Mouse (Mus musculus) heart, embryonic 15.5 days (tissue): ENCODE data around the gene Aldh6a1. TPM values are rescaled to one million over a fixed set of nuclear protein-coding genes. Genes with fewer than 3 reads are reported as not detected.
A peak's percentile ranks its signal among the peaks of the same experiment; 100 is the strongest.

ENCODE experiments used
- ATAC-seq: fragments of 200-750 bp; cut with Nextera tagmentation; replicated peaks from 2 replicates; pipeline ENCODE4 v1.8.0; 2017; ENCODE audit warnings: low read depth, moderate TSS enrichment; ENCODE audit not compliant: insufficient number of reproducible peaks, insufficient read depth, low FRiP score
- H3K27ac ChIP-seq: fragments of 300-500 bp; sonication (generic); 2 replicates; pipeline ENCODE4 v1.5.1; 2015; ENCODE audit warnings: mild to moderate bottlenecking, inconsistent platforms
- H3K27me3 ChIP-seq: fragments of 300-500 bp; sonication (generic); 2 replicates; pipeline ENCODE4 v1.6.1; 2015; ENCODE audit warnings: inconsistent platforms
- H3K36me3 ChIP-seq: fragments of 300-500 bp; sonication (generic); 2 replicates; pipeline ENCODE4 v1.6.1; 2015; ENCODE audit warnings: mild to moderate bottlenecking, inconsistent platforms
- H3K4me1 ChIP-seq: fragments of 300-500 bp; sonication (generic); replicated peaks from 2 replicates; pipeline ENCODE4 v1.6.1; 2015; ENCODE audit warnings: inconsistent platforms
- H3K4me2 ChIP-seq: fragments of 300-500 bp; sonication (generic); 2 replicates; pipeline ENCODE4 v1.6.1; 2015; ENCODE audit warnings: inconsistent platforms, mild to moderate bottlenecking, moderate library complexity
- H3K4me3 ChIP-seq: fragments of 300-500 bp; sonication (generic); 2 replicates; pipeline ENCODE4 v1.5.1; 2015; ENCODE audit warnings: mild to moderate bottlenecking, inconsistent platforms
- H3K9ac ChIP-seq: fragments of 300-500 bp; sonication (generic); 2 replicates; pipeline ENCODE4 v1.6.1; 2015; ENCODE audit warnings: mild to moderate bottlenecking, inconsistent platforms
- H3K9me3 ChIP-seq: fragments of 300-500 bp; sonication (generic); replicated peaks from 2 replicates; pipeline ENCODE4 v1.6.1; 2016; ENCODE audit warnings: inconsistent platforms
- WGBS: fragments of 180-500 bp; shearing (Covaris S2); methylation state at CpG from one replicate; pipeline ENCODE4 v1.1.7; 2015; ENCODE audit warnings: mixed read lengths; 5-methylcytosine and 5-hydroxymethylcytosine counted together
- polyA plus RNA-seq: library from polyadenylated mRNA; unstranded; fragments of >200 nt; fragmentation: Nextera tagmentation; extraction: Ambion mirVana; gene quantifications from 2 replicates; pipeline ENCODE4 v1.2.1, GENCODE M21; 2015

The Aldh6a1 gene
- polyA plus RNA-seq, 1 experiment from 2014 or later: 58.9 TPM

DNA sequence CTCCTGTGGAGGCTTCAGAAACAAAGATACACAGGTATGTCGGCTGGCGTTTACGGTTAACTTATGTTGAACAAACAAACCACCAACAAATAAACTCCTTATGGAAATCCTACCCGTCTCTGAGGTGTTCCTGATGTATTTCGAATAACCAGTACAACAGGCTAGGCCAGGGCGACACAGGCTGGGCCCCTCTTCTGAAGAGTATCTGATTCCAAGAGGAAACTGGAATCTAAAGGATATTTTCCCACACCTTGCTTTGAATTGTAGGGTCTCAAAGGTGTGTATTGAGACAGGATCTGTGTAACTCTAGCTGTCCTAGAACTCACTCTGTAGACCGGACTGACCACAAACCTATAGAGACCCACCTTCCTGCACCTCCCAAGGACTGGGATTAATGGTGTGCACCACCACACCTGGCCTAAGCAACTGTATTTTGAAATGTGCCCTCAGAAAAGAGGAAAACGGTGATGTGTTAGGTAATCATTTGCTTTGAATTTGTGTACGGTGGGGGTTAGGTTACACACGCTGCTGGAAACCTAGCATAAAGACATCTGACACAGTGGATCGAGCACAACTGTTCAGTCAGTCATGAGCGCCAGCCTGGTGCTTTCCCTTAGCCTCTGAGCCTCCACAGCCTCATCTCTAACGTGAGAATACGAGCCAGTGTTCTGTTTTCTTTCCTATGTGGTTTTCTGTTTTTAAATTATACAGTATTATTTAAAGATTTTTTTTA is 53.7 kb downstream of the Aldh6a1 start:
- no peaks in the 10 kb centered on the region for H3K9me3 ChIP-seq
- peaks cover 4% of the 10 kb centered on the region for H3K4me1 ChIP-seq
- no peaks in the 10 kb centered on the region for H3K27me3 ChIP-seq
- H3K4me3 ChIP-seq: no peak overlapping the region
- no peak overlapping the region for H3K9ac ChIP-seq
- 88% methylated on average over 14 of the region's 14 CpGs for WGBS
- H3K4me2 ChIP-seq: no peak overlapping the region
- no peak for ATAC-seq
- peaks cover 3% of the 10 kb centered on the region; the same call in 1 of the 2 replicates for H3K36me3 ChIP-seq
- no peak overlapping the region for H3K27ac ChIP-seq

DNA sequence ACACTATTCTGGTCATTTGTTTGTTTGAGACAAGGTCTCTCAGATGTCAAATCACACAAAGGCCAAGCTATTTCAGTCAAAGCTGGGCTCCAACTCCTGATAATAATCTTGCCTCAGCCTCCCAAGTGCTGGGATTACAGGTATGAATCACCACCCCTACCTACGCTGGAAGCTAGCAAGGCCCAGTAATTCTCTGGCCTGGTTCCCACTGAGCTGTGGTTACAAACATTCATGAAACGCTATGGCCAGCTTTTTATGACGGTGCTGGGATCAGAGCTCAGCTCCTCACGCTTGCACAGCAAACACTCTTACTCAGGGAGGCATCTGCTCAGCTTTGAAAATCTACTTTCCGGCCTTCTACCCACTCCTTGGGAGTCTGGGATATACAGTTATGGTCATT is 57.0 kb downstream of the Aldh6a1 start:
- Histone ChIP-seq H3K4me2 (no peak overlapping the region), H3K4me1 (peaks cover 6% of the 10 kb centered on the region), H3K9ac (no peak overlapping the region), H3K4me3 (no peak overlapping the region), H3K27me3 (no peaks in the 10 kb centered on the region), H3K36me3 (peaks cover 3% of the 10 kb centered on the region; the same call in 1 of the 2 replicates), H3K9me3 (no peaks in the 10 kb centered on the region), H3K27ac (no peak overlapping the region)
- 82% methylated on average over 5 of the region's 5 CpGs for WGBS
- no peak for ATAC-seq

DNA sequence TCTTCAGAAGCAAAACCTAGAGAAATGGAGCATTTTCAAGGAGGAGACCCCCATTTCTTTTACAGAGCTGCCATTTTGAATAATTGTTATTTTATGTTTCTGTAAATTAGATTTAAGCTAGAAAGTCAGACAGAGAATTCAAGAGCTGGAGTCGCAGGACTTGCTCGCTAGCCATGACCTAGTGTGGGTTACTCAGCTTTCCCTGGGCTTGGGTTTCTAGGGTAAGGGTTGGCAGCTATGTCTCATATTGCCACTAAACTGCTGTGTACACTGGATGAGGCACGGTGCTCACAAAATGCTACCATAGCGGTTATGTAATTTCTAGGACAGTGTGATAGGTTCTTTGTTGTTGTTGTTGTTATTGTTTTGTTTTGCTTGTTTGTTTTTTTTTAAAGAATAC is 58.1 kb downstream of the Aldh6a1 start:
- Histone ChIP-seq H3K27ac (no peak overlapping the region), H3K4me1 (peaks cover 6% of the 10 kb centered on the region)
- 98% methylated on average over 4 of the region's 4 CpGs for WGBS

DNA sequence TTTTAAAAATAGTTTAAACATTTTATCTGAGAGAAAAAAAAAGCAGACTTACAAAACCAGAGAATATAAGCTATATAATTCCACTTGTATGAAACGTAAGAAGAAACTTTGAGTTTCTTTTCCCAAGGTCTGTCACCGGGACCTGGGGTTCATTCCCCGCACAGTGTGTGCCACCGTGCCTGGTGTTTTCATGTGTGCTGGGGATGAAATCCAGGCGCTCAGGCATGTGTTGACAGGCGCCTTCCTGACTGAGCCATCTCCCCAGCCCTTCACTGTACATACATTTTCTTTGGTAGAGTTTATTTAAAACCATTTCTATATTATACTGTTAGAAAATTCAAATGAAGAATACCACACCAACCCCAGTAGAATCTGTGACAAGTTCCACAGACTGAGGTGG is 60.5 kb downstream of the Aldh6a1 start:
- H3K36me3 ChIP-seq: peaks cover 3% of the 10 kb centered on the region; the same call in 1 of the 2 replicates
- no peak overlapping the region for H3K4me3 ChIP-seq
- H3K9ac ChIP-seq: no peak overlapping the region
- no peaks in the 10 kb centered on the region for H3K9me3 ChIP-seq
- H3K4me1 ChIP-seq: peaks cover 17% of the 10 kb centered on the region
- H3K27ac ChIP-seq: peak overlapping the region; percentile 58
- ATAC-seq: 0 out of 2 replicates have a peak, but pooled peaks have one; percentile 60
- no peak overlapping the region for H3K4me2 ChIP-seq
- H3K27me3 ChIP-seq: no peaks in the 10 kb centered on the region
- WGBS: 29% methylated on average over 6 of the region's 6 CpGs

More for the DNA sequence above, 58.1 kb downstream of the Aldh6a1 start:
- no peak overlapping the region for H3K4me2 ChIP-seq
- H3K27me3 ChIP-seq: no peaks in the 10 kb centered on the region
- H3K4me3 ChIP-seq: no peak overlapping the region
- H3K9ac ChIP-seq: no peak overlapping the region
- H3K36me3 ChIP-seq: peaks cover 3% of the 10 kb centered on the region; the same call in 1 of the 2 replicates
- ATAC-seq: no peak
- H3K9me3 ChIP-seq: no peaks in the 10 kb centered on the region

DNA sequence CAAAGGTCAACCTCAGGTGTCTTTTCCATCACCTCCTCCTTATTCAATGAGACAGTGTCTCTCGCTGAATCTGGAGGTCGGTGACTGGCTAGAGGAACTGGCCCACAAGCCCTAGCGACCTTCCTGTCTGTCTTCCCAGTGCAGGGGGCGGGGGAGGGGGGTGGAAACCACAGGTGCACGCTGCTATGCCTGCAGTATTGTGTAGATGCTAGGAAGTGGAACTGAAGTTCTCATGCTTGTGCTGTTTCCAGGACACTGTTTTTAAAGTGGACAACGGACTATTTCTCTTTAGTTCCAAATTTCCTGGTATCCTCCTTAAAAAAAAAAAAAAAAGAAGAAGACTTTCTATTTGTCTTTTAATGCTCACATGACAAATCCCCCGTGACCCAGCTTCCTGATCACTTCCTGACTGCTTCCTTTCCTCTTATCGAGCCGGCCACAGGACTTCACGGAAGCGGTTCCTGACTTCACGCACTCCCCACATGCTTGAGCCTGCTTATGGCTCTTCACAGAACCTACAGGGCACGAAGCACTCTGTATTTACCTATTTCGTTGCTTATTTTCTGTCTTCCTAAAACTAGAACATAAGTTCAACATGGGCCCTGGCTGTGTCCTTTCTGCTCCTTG is 61.9 kb downstream of the Aldh6a1 start:
- Histone ChIP-seq H3K27ac (no peak overlapping the region), H3K36me3 (peaks cover 3% of the 10 kb centered on the region; the same call in 1 of the 2 replicates), H3K9me3 (no peaks in the 10 kb centered on the region), H3K9ac (no peak overlapping the region), H3K4me1 (peaks cover 32% of the 10 kb centered on the region), H3K4me2 (no peak overlapping the region), H3K4me3 (no peak overlapping the region), H3K27me3 (no peaks in the 10 kb centered on the region)
- ATAC-seq: no peak
- WGBS: 65% methylated on average over 14 of the region's 14 CpGs

DNA sequence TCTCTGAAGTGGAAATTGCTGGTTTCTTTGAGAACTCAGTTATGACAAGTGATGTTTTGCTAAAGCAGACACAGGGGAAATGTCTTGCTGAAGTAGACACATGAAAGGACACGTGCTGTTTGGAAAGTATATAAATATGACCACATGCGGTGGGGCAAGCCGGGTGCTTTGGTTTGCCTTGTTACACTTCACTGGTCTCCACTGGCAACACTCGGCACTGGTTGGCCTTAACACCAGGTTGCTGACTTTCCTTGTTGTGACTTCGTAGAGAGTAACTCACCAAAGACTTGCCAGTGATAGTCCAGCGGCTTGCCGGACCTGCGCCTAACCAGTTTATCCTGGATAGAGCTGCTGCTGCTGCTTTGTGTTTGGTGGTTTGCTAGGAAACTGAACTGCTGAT is 62.7 kb downstream of the Aldh6a1 start:
- Histone ChIP-seq H3K4me3 (no peak overlapping the region), H3K27me3 (no peaks in the 10 kb centered on the region), H3K9ac (no peak overlapping the region), H3K4me2 (no peak overlapping the region), H3K27ac (no peak overlapping the region), H3K9me3 (no peaks in the 10 kb centered on the region), H3K36me3 (no peaks in the 10 kb centered on the region; the same call in 1 of the 2 replicates), H3K4me1 (peaks cover 36% of the 10 kb centered on the region)
- 81% methylated on average over 8 of the region's 8 CpGs for WGBS
- ATAC-seq: no peak

DNA sequence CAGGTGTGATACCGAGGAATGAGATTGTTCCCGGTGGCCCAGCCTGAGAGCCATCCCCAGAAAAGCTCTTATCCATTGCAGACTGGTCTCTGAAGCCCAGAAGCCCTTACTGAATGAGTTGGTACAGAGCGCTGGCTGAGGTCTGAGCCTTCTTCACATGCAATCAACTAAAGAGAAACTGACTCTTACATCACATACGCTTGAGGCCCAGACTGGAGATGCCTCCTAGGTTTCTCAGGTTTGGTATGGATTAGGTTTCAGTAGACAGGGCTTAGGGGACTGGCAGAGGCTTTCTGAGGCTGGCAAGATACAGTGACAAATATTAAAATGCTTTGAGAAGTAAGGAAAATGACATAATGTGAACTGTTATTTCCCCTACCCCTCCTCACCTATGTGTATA is 65.4 kb downstream of the Aldh6a1 start:
- 89% methylated on average over 4 of the region's 4 CpGs for WGBS
- H3K27ac ChIP-seq: peak overlapping the region; percentile 90
- H3K4me3 ChIP-seq: no peak overlapping the region
- no peak for ATAC-seq
- H3K4me1 ChIP-seq: peaks cover 41% of the 10 kb centered on the region
- H3K27me3 ChIP-seq: no peaks in the 10 kb centered on the region
- no peaks in the 10 kb centered on the region for H3K9me3 ChIP-seq
- no peak overlapping the region for H3K4me2 ChIP-seq
- no peaks in the 10 kb centered on the region for H3K36me3 ChIP-seq
- H3K9ac ChIP-seq: no peak overlapping the region

DNA sequence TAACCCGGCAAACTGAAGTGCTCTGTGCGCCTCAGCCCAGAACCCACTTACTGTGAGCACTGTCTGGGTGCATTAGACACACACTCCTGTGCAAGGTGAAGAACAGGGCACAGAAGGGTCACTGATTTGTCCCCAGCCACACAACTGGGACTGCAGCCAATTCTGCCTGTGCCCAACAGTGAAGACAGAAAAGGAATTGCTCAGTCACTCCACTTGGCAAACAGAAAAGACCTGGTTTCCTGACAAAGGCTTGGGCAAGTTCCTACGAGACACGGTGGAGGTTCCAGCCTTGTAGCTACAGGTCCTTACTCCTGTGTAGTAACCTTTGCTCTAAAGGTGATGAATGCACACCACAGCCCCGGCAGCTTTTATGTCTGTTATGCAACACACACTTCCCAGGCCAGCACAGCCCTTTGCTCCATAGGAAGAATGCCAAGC is 66.1 kb downstream of the Aldh6a1 start:
- no peak overlapping the region for H3K9ac ChIP-seq
- peak overlapping the region; percentile 19 for H3K4me2 ChIP-seq
- WGBS: 32% methylated on average over 5 of the region's 5 CpGs

DNA sequence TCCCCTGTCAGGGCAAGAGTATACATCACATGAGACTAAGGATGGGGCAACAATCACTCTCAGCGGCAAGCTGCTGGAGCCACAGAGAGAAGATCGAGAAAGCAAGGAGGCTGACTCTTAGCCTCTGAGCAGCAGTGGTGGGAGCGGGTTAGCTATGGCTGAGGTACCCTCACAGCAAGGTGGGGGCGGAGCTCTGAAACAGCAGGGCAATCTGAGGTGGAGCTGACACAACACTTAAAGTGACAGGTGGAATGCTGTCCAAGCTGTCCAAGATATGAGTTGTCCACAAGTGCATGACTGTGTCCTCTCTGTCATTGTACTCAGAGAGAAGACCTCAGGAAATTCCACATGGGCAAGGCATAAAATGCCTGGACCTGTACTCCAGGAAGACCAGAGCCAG is 68.4 kb downstream of the Aldh6a1 start:
- peak overlapping the region; percentile 81 for H3K27ac ChIP-seq
- peaks cover 16% of the 10 kb centered on the region; the same call in 1 of the 2 replicates for H3K36me3 ChIP-seq
- ATAC-seq: peak; percentile 62
- H3K4me3 ChIP-seq: peak overlapping the region; percentile 33
- WGBS: 55% methylated on average over 4 of the region's 4 CpGs
- H3K9ac ChIP-seq: no peak overlapping the region
- H3K27me3 ChIP-seq: no peaks in the 10 kb centered on the region
- H3K4me2 ChIP-seq: peak overlapping the region; percentile 39
- H3K4me1 ChIP-seq: peaks cover 41% of the 10 kb centered on the region
- H3K9me3 ChIP-seq: no peaks in the 10 kb centered on the region

More for the DNA sequence above, 66.1 kb downstream of the Aldh6a1 start:
- peak; percentile 79 for ATAC-seq
- H3K4me1 ChIP-seq: peaks cover 41% of the 10 kb centered on the region
- no peaks in the 10 kb centered on the region for H3K9me3 ChIP-seq
- H3K4me3 ChIP-seq: no peak overlapping the region
- H3K27me3 ChIP-seq: no peaks in the 10 kb centered on the region
- peaks cover under 1% of the 10 kb centered on the region; the same call in 1 of the 2 replicates for H3K36me3 ChIP-seq
- H3K27ac ChIP-seq: peak overlapping the region; percentile 90
